Mouse (Mus musculus): ENCODE measurements around the gene Gpat2. TPM values are rescaled to one million over a fixed set of nuclear protein-coding genes. Genes with fewer than 3 reads are reported as not detected.

The Gpat2 gene
- total and polyA plus RNA-seq, 2 experiments from 2014 or later = 0.28 to 0.42 TPM

DNA sequence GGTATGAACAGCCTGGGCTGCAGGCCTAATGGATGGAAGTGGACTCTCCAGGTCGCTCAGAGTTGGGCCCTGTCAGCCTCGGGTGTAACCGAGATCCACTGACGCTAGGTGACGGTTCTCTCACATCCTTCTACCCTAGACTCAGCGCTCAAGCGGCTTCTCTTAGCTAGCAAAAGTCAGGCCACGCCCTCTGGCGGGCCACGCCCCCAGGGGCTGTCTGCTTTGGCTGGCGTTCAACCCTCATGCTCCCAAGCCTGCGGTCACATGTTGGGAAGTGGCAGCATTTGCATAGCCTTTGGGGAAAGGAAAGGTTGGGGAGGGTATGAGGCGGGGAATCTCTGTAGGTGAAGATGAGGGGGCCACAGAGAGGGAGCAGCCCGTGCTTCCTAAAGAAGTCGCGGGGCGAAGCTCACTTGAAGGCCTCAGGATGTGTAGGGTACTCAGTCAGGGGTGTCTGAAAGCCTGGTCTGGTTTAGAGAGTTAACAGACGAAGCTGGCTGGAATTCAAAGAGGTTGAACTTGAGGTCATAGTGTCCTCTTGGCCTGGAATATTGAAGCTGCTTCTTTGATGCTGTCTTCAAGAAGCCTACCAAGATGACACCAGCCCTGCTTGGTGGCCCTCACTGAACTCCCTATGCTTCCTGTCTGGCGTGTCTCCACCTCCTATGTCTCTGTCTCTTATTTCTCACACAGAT, 59.6 kb downstream of the Gpat2 start:
- Histone ChIP-seq H3K9me3 (ENCODE audit: low read length) (no peaks in the 10 kb centered on the region), H3K27me3 (ENCODE audit: insufficient read depth, low read length) (peaks cover 34% of the 10 kb centered on the region), H3K4me2 (ENCODE audit: low read depth, low read length) (peak overlapping the region; percentile 46), H3K4me3 (ENCODE audit: low read length) (peak overlapping the region; percentile 6; the same call in 1 of the 2 replicates), H3K27ac (no peak overlapping the region), H3K4me1 (ENCODE audit: insufficient read depth, low read length) (peaks cover 20% of the 10 kb centered on the region), H3K36me3 (ENCODE audit: insufficient read depth, low read length) (no peaks in the 10 kb centered on the region), H3K9ac (replicated peaks; ENCODE audit: low read length) (peak overlapping the region; percentile 21; the same call in 1 of the 2 replicates)
- TF ChIP-seq CTCF (IDR thresholded peaks at IDR 0.05; ENCODE audit: low read depth) = no peak
- WGBS = 10% methylated on average over 19 of the region's 19 CpGs
- peak; percentile 82 for DNase-seq (ENCODE audit: low spot score)
- peak; percentile 63 for ATAC-seq

Other genes starting within 250 kb of the Gpat2 start
- 0.11 and 0.26 TPM in 2 replicates for gene 1810024B03Rik, start 216.9 kb upstream of the Gpat2 start, total RNA-seq (2014; rRNA removed)
- gene 1810024B03Rik, start 216.9 kb upstream of the Gpat2 start, polyA plus RNA-seq (2015; fragmentation: Nextera tagmentation; extraction: Ambion mirVana) = 1.6 and 1.7 TPM in 2 replicates
- gene Snrnp200, start 216.8 kb upstream of the Gpat2 start, total RNA-seq (2014; rRNA removed) = 99.2 and 102 TPM in 2 replicates
- 29.6 and 31.7 TPM in 2 replicates for gene Snrnp200, start 216.8 kb upstream of the Gpat2 start, polyA plus RNA-seq (2015; fragmentation: Nextera tagmentation; extraction: Ambion mirVana)
- gene Ciao1, start 177.4 kb upstream of the Gpat2 start, total RNA-seq (2014; rRNA removed) = 53.0 and 56.1 TPM in 2 replicates
- gene Ciao1, start 177.4 kb upstream of the Gpat2 start, polyA plus RNA-seq (2015; fragmentation: Nextera tagmentation; extraction: Ambion mirVana) = 30.0 and 35.3 TPM in 2 replicates
- gene Tmem127, start 177.3 kb upstream of the Gpat2 start, total RNA-seq (2014; rRNA removed) = 169 TPM in 2 replicates
- 72.1 and 76.1 TPM in 2 replicates for gene Tmem127, start 177.3 kb upstream of the Gpat2 start, polyA plus RNA-seq (2015; fragmentation: Nextera tagmentation; extraction: Ambion mirVana)
- 142 and 146 TPM in 2 replicates for gene Stard7, start 155.0 kb upstream of the Gpat2 start, total RNA-seq (2014; rRNA removed)
- gene Stard7, start 155.0 kb upstream of the Gpat2 start, polyA plus RNA-seq (2015; fragmentation: Nextera tagmentation; extraction: Ambion mirVana) = 92.3 and 94.3 TPM in 2 replicates
- 8.7 and 14.3 TPM in 2 replicates for gene Dusp2, start 89.0 kb upstream of the Gpat2 start, total RNA-seq (2014; rRNA removed)
- 19.4 and 19.9 TPM in 2 replicates for gene Dusp2, start 89.0 kb upstream of the Gpat2 start, polyA plus RNA-seq (2015; fragmentation: Nextera tagmentation; extraction: Ambion mirVana)
- not detected in 2 replicates for gene Astl, start 86.6 kb upstream of the Gpat2 start, total RNA-seq (2014; rRNA removed)
- gene Astl, start 86.6 kb upstream of the Gpat2 start, polyA plus RNA-seq (2015; fragmentation: Nextera tagmentation; extraction: Ambion mirVana) = not detected in 2 replicates
- 0.47 and 0.99 TPM in 2 replicates for gene Adra2b, start 62.0 kb upstream of the Gpat2 start, total RNA-seq (2014; rRNA removed)
- gene Adra2b, start 62.0 kb upstream of the Gpat2 start, polyA plus RNA-seq (2015; fragmentation: Nextera tagmentation; extraction: Ambion mirVana) = 0.89 and 1.1 TPM in 2 replicates
- gene Fahd2a, start 19.4 kb downstream of the Gpat2 start, total RNA-seq (2014; rRNA removed) = 29.4 and 44.4 TPM in 2 replicates
- 33.6 and 34.0 TPM in 2 replicates for gene Fahd2a, start 19.4 kb downstream of the Gpat2 start, polyA plus RNA-seq (2015; fragmentation: Nextera tagmentation; extraction: Ambion mirVana)
- gene Kcnip3, start 96.9 kb downstream of the Gpat2 start, total RNA-seq (2014; rRNA removed) = 34.7 and 39.0 TPM in 2 replicates
- 12.4 and 13.8 TPM in 2 replicates for gene Kcnip3, start 96.9 kb downstream of the Gpat2 start, polyA plus RNA-seq (2015; fragmentation: Nextera tagmentation; extraction: Ambion mirVana)
- 0.07 and 0.10 TPM in 2 replicates for gene Prom2, start 116.3 kb downstream of the Gpat2 start, total RNA-seq (2014; rRNA removed)
- gene Prom2, start 116.3 kb downstream of the Gpat2 start, polyA plus RNA-seq (2015; fragmentation: Nextera tagmentation; extraction: Ambion mirVana) = 0.10 and 0.32 TPM in 2 replicates
- 4.0 and 6.0 TPM in 2 replicates for gene Zfp661, start 161.9 kb downstream of the Gpat2 start, total RNA-seq (2014; rRNA removed)
- gene Zfp661, start 161.9 kb downstream of the Gpat2 start, polyA plus RNA-seq (2015; fragmentation: Nextera tagmentation; extraction: Ambion mirVana) = 4.3 TPM in 2 replicates
- gene Mrps5, start 162.0 kb downstream of the Gpat2 start, total RNA-seq (2014; rRNA removed) = 44.5 and 69.7 TPM in 2 replicates
- gene Mrps5, start 162.0 kb downstream of the Gpat2 start, polyA plus RNA-seq (2015; fragmentation: Nextera tagmentation; extraction: Ambion mirVana) = 129 and 138 TPM in 2 replicates
- gene Mal, start 231.5 kb downstream of the Gpat2 start, total RNA-seq (2014; rRNA removed) = 3.2 and 4.3 TPM in 2 replicates
- 4.8 and 5.2 TPM in 2 replicates for gene Mal, start 231.5 kb downstream of the Gpat2 start, polyA plus RNA-seq (2015; fragmentation: Nextera tagmentation; extraction: Ambion mirVana)